Mouse (Mus musculus): ENCODE results near the gene Gm49333. TPM values are rescaled to one million over a fixed set of nuclear protein-coding genes. Genes with fewer than 3 reads are reported as not detected.

Gene Gm49333
- total and polyA plus RNA-seq, 3 experiments = not detected

GRCm38 (mm10) chr16:20621991-20622685 is 10.7 kb downstream of the Gm49333 start:
- peaks cover 4% of the 10 kb centered on the region; the same call in 1 of the 2 replicates for H3K79me2 ChIP-seq (ENCODE audit: control insufficient read depth, insufficient read depth, low read length, poor library complexity)
- no peaks in the 10 kb centered on the region; a peak in 1 of 4 replicates for H3K27me3 ChIP-seq (ENCODE audit: control insufficient read depth in 1 of 2, insufficient read depth in 2 of 2, low read length in 2 of 2)
- peak overlapping the region; percentile 53 to 83 for H3K4me3 ChIP-seq (ENCODE audit: control insufficient read depth in 1 of 2, insufficient read depth in 1 of 2, low read depth in 2 of 2, low read length in 2 of 2)
- no peaks in the 10 kb centered on the region for H3K9me3 ChIP-seq (replicated peaks; ENCODE audit: insufficient read depth, low read length)
- H3K27ac ChIP-seq (ENCODE audit: control insufficient read depth, low read depth, low read length) = peak overlapping the region; percentile 81
- DNase-seq (ENCODE audit: low read depth, low spot score) = peak; percentile 90
- TF ChIP-seq TCF12 (IDR thresholded peaks at IDR 0.05; ENCODE audit: low read depth, low read length) (0 out of 2 replicates have a peak, but pooled peaks have one; percentile 8), POLR2A (IDR thresholded peaks at IDR 0.05; ENCODE audit: control insufficient read depth in 1 of 2, insufficient read depth in 1 of 2, low read depth in 1 of 2, low read length in 2 of 2, poor library complexity in 1 of 2) (peak; percentile 44 to 49; a peak in 2 of 4 replicates), RAD21 (IDR thresholded peaks at IDR 0.05; ENCODE audit: low read depth, low read length) (no peak), POLR2AphosphoS2 (IDR thresholded peaks at IDR 0.05; ENCODE audit: low read length) (no peak; the same call in 1 of the 2 replicates), SIN3A (IDR thresholded peaks at IDR 0.05; ENCODE audit: low read length) (peak; percentile 58), POLR2AphosphoS5 (IDR thresholded peaks at IDR 0.05; ENCODE audit: borderline replicate concordance, low read depth, low read length) (no peak), MXI1 (IDR thresholded peaks at IDR 0.05; ENCODE audit: low read depth, low read length) (peak; percentile 62), HCFC1 (IDR thresholded peaks at IDR 0.05; ENCODE audit: low read depth, low read length) (peak; percentile 52), CHD2 (IDR thresholded peaks at IDR 0.05; ENCODE audit: low read length) (no peak), E2F4 (IDR thresholded peaks at IDR 0.05; ENCODE audit: borderline replicate concordance, low read depth, low read length) (peak; percentile 54), NELFE (IDR thresholded peaks at IDR 0.05; ENCODE audit: low read depth, low read length) (peak; percentile 58), MYB (IDR thresholded peaks at IDR 0.05; ENCODE audit: low read depth, low read length) (no peak), MAX (IDR thresholded peaks at IDR 0.05; ENCODE audit: low read length) (peak; percentile 66), TAL1 (IDR thresholded peaks at IDR 0.05; ENCODE audit: low read length) (no peak), MEF2A (IDR thresholded peaks at IDR 0.05; ENCODE audit: extremely low read depth, insufficient replicate concordance, low read depth, low read length, poor library complexity, severe bottlenecking) (no peak), MYC (IDR thresholded peaks at IDR 0.05; ENCODE audit: low read depth, low read length) (0 out of 2 replicates have a peak, but pooled peaks have one; percentile 22), MAZ (IDR thresholded peaks at IDR 0.05; ENCODE audit: low read depth, low read length) (peak; percentile 96), GABPA (IDR thresholded peaks at IDR 0.05; ENCODE audit: low read depth, low read length) (no peak), ZKSCAN1 (IDR thresholded peaks at IDR 0.05; ENCODE audit: low read depth, low read length) (no peak), KAT2A (conservative IDR thresholded peaks at IDR 0.05; ENCODE audit: low read depth, low read length) (no peak), GATA1 (IDR thresholded peaks at IDR 0.05; ENCODE audit: low read depth, low read length) (no peak), CHD1 (IDR thresholded peaks at IDR 0.05; ENCODE audit: low read depth, low read length) (0 out of 2 replicates have a peak, but pooled peaks have one; percentile 21), ETS1 (IDR thresholded peaks at IDR 0.05; ENCODE audit: low read depth, low read length) (peak; percentile 83), ZMIZ1 (IDR thresholded peaks at IDR 0.05; ENCODE audit: low read depth, low read length) (peak; percentile 41; the same call in 1 of the 2 replicates), ZC3H11A (IDR thresholded peaks at IDR 0.05; ENCODE audit: low read depth, low read length) (0 out of 2 replicates have a peak, but pooled peaks have one; percentile 2)
- H3K36me3 ChIP-seq (ENCODE audit: control insufficient read depth in 1 of 2, insufficient read depth in 2 of 2, low read length in 2 of 2) = peaks cover 0 to 13% of the 10 kb centered on the region in 2 experiments; a peak in 2 of 4 replicates
- H3K4me1 ChIP-seq (ENCODE audit: control insufficient read depth in 1 of 2, insufficient read depth in 2 of 2, low read length in 2 of 2) = peaks cover 0 to 11% of the 10 kb centered on the region in 2 experiments; a peak in 2 of 4 replicates
- H3K9ac ChIP-seq (ENCODE audit: control insufficient read depth, low read depth, low read length, poor library complexity, severe bottlenecking) = peak overlapping the region; percentile 92

All from MEL (cell line).